Mouse (Mus musculus): Measurements from ENCODE around the gene Luc7l2.

The Luc7l2 gene

GRCm38 (mm10) chr6:38576096-38576495 lies 25.0 kb downstream of the Luc7l2 start:
- DNase-seq (ENCODE audit: low spot score): no peak

DNA sequence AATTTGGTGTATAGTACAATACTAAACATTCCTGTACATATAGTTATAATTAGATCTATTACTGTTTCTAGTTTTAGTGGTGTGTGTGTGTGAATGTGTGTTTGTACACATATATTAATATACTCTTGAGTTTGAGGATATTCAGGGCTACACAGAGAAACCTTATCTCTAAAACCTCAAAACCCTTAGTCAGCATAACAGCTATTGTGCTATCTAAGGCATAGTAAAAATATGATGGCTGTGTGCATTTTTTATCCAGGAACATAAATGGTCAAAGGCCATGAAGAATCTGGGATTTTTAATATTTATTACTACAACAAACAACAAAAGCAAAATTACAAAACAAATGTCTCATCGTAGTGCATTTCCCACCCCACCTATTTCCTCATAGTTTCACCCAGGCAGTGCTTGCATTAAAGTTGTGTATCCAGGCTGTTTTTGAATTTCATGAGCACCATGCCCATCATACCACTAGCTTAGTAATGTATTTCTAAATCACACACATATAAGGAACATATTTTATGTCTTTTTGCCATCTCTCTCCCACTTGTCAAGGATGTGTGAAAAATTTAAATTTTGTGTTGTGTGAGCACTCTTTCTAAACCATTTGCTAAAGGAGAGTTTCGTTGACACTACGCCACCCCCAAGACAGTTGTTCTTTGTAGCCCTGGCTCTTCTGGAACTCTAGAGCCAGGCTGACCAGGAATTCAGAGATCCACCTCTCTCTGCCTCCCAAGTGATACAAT lies 29.2 kb downstream of the Luc7l2 start:
- DNase-seq (ENCODE audit: low spot score): no peak

DNA sequence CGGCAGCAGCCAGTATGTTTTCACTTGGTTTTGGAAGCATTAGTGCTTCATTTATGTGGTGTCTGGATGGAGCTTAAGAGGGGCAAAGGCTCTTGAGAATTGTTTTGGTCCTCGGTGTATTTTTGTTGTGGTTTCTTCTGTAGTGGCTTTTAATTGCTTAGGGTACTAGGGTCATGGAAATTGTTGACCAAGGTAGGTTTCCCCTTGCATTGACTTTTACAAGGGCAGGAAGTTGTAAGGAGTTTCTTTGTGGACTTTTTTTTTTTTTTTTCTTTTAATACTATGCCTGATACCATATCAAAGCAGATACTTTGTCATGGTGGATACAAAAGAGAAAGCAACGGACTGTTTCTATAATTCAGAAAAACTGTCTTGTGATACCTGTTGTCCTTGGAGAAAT lies 30.6 kb downstream of the Luc7l2 start:
- DNase-seq (ENCODE audit: low spot score): no peak

DNA sequence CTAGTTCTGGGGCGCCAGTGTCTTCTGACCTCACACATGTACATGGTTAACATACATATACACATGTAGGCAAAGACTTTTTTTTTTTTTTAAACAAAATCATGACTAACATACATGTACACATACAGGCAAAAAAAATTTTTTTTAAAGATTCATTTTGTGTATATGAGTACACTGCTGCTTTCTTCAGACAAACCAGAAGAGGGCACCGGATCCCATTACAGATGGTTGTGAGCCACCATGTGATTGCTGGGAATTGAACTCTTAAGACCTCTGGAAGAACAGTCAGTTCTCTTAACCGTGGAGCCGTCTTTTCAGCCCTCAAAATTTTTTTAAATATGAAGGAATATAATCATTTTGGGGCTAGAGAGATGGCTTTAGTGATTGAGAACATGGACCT lies 46.3 kb downstream of the Luc7l2 start:
- DNase-seq (ENCODE audit: low spot score): no peak

DNA sequence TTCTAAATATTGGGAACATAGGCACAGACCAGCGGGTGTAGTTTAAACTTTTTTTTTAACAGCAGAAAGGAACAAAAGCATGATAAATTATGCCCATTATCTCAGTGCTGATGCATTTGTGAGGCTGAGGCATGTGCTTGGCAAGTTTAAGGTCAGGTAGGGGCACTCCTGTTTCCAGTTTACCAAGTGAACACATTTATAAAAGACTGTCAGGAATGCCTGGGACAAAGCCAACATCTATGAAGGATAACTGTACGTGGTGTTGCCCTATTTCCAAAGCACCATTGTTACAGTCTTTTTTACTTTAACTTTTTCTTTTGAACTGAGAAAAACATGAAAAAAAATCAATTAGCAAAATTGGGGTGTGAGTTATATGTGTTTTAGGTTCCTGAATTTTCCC lies 58.8 kb downstream of the Luc7l2 start:
- DNase-seq (ENCODE audit: low spot score): no peak

DNA sequence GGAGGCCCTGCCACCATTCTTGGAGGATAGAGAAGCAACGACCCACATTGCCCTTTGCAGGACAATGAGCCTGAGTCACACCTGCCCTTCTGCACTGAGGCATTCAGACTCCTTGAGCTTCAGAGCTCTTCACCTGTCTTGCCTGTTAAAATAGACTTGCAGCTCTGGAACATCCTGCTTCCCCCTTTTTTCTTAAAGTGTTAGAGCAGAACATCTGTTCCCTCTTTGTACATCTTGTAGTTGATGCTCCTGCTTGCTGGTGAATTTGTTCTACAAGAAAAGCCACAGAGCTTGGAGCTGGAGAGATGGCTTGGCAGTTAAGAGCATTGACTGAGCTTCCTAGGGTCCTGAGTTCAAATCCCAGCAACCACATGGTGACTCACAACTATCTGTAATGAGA lies 71.3 kb downstream of the Luc7l2 start:
- DNase-seq (ENCODE audit: low spot score): no peak

DNA sequence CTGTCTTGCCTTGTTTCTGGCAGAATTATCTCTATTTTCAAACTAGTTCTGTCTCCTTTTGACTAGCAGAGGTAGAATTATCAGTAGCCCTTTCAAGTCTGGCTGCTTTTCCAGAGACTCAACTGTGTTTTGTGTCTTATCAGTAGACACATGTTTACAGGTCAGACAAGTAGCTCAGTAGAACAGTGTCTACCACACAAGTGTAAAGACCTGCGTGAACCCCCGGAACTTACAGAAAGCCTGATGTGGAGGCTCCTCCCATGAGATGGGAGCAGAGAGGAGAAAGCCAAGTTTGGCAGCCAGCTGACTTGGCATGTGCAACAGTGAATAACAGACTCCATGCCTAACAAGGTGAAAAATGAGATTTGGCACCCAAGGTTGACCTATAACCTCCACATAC lies 72.3 kb downstream of the Luc7l2 start:
- DNase-seq (ENCODE audit: low spot score): no peak

DNA sequence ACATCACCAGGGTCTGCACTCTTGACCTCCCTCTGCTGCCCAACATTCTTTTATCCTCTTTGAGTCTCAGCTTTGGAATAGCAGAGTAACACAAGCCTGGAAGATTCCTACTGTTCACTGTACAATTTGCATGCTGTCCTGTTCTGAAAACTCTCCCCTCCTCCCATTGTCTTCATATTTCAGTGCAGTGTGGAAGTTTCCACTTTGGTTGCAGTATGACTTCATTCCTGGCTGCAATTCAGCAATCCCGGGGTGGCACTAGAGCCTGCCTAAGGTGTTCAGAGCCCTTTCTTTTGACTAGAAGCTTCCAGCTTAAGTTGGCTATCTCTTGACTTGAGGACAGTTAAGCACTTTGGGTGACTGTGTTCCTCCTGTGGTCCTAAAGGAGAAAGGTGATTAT lies 73.3 kb downstream of the Luc7l2 start:
- no peak for DNase-seq (ENCODE audit: low spot score)

DNA sequence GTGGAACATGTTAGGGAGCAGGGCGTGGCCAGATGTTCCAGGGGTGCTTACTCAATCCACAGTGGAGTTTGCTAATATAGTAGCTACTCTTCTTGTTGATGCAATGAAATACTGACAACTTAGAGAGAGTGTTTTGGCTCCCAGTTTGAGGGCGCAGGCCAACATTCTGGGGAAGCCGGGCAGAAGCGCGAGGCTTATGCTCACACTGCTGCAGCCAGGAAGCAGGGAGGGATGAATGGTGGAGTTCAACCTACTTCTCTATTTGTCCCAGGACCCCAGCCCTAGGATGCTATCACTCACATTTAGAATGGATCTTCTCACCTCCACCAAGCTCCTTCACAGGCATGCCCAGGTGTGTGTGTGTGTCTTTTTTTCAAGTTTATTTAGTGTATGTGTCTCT lies 75.0 kb downstream of the Luc7l2 start:
- DNase-seq (ENCODE audit: low spot score): no peak

- no peak for DNase-seq (ENCODE audit: low spot score)
Measured at GRCm38 (mm10) chr6:38627081-38627480, 75.9 kb downstream of the Luc7l2 start.

DNA sequence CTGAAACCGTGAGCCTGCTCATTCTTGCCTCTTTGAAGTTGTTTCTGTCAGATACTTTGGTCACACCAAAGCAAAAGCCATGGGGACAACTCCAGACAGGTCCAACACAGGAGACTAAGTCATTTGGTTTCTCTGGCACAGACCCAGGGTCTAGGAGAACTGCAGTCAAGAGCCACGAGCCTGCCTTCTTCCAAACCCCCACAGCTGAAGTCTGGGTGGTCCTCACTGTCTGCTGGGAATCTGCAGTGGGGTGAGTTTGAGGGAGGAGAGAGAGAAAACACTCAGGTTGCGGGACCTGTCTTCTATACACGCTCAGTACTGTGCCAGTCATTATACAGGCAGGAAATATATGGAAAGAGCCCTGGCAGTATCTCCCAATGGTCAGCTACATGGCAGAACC lies 76.4 kb downstream of the Luc7l2 start:
- DNase-seq (ENCODE audit: low spot score): no peak

- no peak for DNase-seq (ENCODE audit: low spot score)
Measured at GRCm38 (mm10) chr6:38629556-38629955, 78.4 kb downstream of the Luc7l2 start.

GRCm38 (mm10) chr6:38632826-38633225 lies 81.7 kb downstream of the Luc7l2 start:
- no peak for DNase-seq (ENCODE audit: low spot score)

- DNase-seq (ENCODE audit: low spot score): no peak
Measured at GRCm38 (mm10) chr6:38634461-38634860, 83.3 kb downstream of the Luc7l2 start.

GRCm38 (mm10) chr6:38635941-38636851 lies 85.1 kb downstream of the Luc7l2 start:
- peak; percentile 51 for DNase-seq (ENCODE audit: low spot score)

- DNase-seq (ENCODE audit: low spot score): peak; percentile 61
Measured at GRCm38 (mm10) chr6:38636852-38637618, 85.9 kb downstream of the Luc7l2 start, which contains the start of gene Klrg2. Gene Klrg2 (minus strand): TSS chr6:38637242.

- DNase-seq (ENCODE audit: low spot score): no peak
Measured at GRCm38 (mm10) chr6:38640401-38640800, 89.3 kb downstream of the Luc7l2 start.

GRCm38 (mm10) chr6:38641228-38641627 lies 90.1 kb downstream of the Luc7l2 start:
- no peak for DNase-seq (ENCODE audit: low spot score)

GRCm38 (mm10) chr6:38641645-38642044 lies 90.5 kb downstream of the Luc7l2 start:
- DNase-seq (ENCODE audit: low spot score): no peak

DNA sequence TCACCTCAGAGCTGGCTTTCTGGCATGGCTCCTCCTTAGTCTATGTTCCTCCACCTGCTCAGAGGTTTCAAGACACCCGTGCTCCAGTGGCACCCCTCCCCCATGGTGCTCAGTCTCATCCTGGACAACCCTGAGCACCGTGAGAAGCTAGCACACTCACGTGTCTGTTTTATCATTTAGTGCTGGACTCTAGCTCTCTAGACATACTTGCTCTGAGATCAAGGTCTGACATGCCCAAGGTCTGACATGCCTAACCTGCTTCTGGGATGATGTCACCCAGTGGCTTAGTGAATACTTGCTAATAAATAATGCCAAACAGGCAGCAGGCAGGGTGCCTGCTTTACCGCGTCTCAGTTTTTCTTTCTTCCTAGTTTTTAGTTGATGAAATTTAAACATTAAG lies 91.5 kb downstream of the Luc7l2 start:
- DNase-seq (ENCODE audit: low spot score): no peak

DNA sequence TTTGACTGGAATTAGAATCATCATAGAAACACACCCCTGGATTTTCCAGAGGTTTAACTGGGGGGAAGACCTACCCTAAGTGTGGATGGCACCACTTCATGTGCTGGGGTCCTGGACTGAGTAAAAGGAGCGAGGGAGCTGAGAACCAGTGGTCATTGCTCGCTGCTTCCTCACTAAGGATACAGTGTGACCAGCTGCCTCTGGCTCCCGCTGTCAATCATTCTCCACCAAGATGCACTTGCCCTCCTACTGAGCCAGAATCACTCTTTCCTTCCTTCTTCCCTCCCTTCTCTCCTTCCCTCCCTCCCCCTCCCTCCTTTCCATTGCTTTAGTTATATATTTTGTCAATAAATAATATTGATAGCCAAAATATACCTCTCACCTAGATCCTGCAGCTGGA lies 91.9 kb downstream of the Luc7l2 start:
- no peak for DNase-seq (ENCODE audit: low spot score)

DNA sequence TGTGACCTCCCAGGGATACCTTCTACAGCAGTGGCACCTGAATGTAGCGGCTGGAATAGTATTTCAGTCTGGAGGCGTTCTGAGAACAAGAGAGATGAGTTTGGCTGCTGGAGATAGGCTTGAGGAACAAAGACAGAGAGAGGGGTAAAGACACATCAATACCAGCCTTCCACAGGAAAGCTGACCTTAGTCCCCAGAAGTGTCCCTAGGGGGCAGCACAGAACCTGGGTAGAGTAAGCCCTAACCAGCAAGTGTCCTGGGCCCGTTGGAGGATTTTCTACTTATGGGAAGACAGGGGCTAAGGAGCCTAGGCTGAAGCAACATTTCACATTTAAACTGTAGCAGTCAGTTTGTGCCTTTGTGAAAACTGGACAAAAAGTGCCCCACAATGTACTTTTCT lies 98.4 kb downstream of the Luc7l2 start:
- no peak for DNase-seq (ENCODE audit: low spot score)

Measured in ovary, postnatal 36 days (tissue).